Mouse (Mus musculus) lung, postnatal 0 days (tissue): Measurements from ENCODE around the gene Stxbp3.

Source experiments
- CTCF ChIP-seq: IDR thresholded peaks from 2 replicates; pipeline ENCODE4 v1.5.1; 2016; ENCODE audit warnings: antibody characterized with exemption, mild to moderate bottlenecking
- EP300 ChIP-seq: IDR thresholded peaks from 2 replicates; pipeline ENCODE4 v1.6.1; 2016; ENCODE audit warnings: antibody characterized with exemption, mild to moderate bottlenecking, control low read depth

GRCm38 (mm10) chr3:108887618-108887975 is 47.3 kb upstream of the Stxbp3 start:
- no peak for TF ChIP-seq CTCF
- no peak for TF ChIP-seq EP300
